Mouse (Mus musculus) embryonic facial prominence, embryonic 12.5 days (tissue): ENCODE data around the gene Gm9767. TPM values are rescaled to one million over a fixed set of nuclear protein-coding genes. Genes with fewer than 3 reads are reported as not detected.

Experiments
- ATAC-seq: fragments of 200-750 bp; cut with Nextera tagmentation; 2 replicates; pipeline ENCODE4 v1.8.0; 2017; ENCODE audit not compliant: insufficient number of reproducible peaks, insufficient read depth, low FRiP score, low TSS enrichment
- H3K27ac ChIP-seq: fragments of 300-500 bp; sonication (generic); 2 replicates; pipeline ENCODE4 v1.5.1; 2016; ENCODE audit warnings: mild to moderate bottlenecking
- H3K27me3 ChIP-seq: fragments of 300-500 bp; sonication (generic); 2 replicates; pipeline ENCODE4 v1.6.1; 2016; ENCODE audit warnings: mild to moderate bottlenecking, moderate library complexity
- H3K36me3 ChIP-seq: fragments of 300-500 bp; sonication (generic); 2 replicates; pipeline ENCODE4 v1.6.1; 2016; ENCODE audit warnings: mild to moderate bottlenecking
- H3K4me1 ChIP-seq: fragments of 300-500 bp; sonication (generic); 2 replicates; pipeline ENCODE4 v1.6.1; 2016
- H3K4me2 ChIP-seq: fragments of 300-500 bp; sonication (generic); replicated peaks from 2 replicates; pipeline ENCODE4 v1.6.1; 2016; ENCODE audit warnings: mild to moderate bottlenecking, moderate library complexity
- H3K4me3 ChIP-seq: fragments of 300-500 bp; sonication (generic); 2 replicates; pipeline ENCODE4 v1.5.1; 2016; ENCODE audit warnings: mild to moderate bottlenecking
- H3K9ac ChIP-seq: fragments of 300-500 bp; sonication (generic); 2 replicates; pipeline ENCODE4 v1.6.1; 2016; ENCODE audit warnings: mild to moderate bottlenecking, moderate library complexity
- H3K9me3 ChIP-seq: fragments of 300-500 bp; sonication (generic); 2 replicates; pipeline ENCODE4 v1.6.1; 2016; ENCODE audit warnings: mild to moderate bottlenecking, moderate library complexity
- WGBS: fragments of 180-500 bp; shearing (Covaris S2); methylation state at CpG from one replicate; pipeline ENCODE4 v1.1.7; 2016; 5-methylcytosine and 5-hydroxymethylcytosine counted together
- polyA plus RNA-seq: library from polyadenylated mRNA; unstranded; fragments of >200 nt; fragmentation: Nextera tagmentation; extraction: Ambion mirVana; gene quantifications from 2 replicates; pipeline ENCODE4 v1.2.1, GENCODE M21; 2016

Gm9767 gene
- 0.60 and 0.99 TPM in 2 replicates for polyA plus RNA-seq

DNA sequence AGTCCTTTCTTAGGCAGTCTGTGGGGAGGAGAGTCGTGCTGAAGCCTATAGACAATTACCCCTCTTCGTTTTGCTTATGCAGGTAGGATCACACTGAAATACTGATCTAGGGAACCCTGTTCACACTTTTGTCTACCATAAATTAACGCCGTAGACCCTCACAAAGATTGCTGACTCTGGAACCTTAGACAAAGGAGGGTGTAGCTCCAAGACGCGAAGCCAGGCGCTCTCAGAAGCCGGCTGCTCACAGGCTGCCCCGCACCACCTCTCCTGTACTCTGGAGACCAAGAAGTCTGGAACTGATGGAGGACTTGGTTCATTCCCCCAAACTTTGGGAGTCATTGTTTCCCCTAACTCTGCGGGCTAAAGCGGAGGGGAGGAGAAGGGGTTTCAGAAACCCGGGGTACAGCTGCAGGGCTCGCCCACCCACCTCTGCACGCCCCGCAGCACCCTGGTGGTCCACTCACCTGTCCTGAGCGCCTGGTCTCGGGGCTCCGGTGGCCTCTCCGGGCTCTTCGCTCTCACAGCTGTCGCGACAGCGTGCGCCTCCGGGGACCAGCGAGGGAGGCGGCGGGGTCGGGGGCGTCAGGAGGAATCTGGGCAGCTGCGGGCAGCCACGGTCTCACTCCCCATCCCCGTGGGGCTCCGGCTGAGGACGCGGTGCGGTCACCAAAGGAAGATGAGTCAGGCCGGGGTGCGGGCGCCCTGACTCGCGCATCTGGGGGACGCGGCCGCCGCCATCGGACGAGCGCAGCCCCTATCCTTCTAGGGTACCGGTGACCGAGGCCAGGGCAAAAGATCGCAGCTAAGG is at the start of gene Gm9767:
Gene Gm9767 (plus strand): TSS at position 585 of the 811 bp plus-strand sequence.
- Histone ChIP-seq H3K9me3 (no peaks in the 10 kb centered on the region), H3K4me2 (peak within 1 kb of the TSS; percentile 95), H3K4me3 (peak within 1 kb of the TSS; percentile 71), H3K27me3 (peaks cover 8% of the 10 kb centered on the region; the same call in 1 of the 2 replicates), H3K9ac (peak within 1 kb of the TSS; percentile 63), H3K36me3 (no peaks in the 10 kb centered on the region), H3K4me1 (no peaks in the 10 kb centered on the region), H3K27ac (0 out of 2 replicates have a peak within 1 kb of the TSS, but pooled peaks have one; percentile 2)
- ATAC-seq = peak; percentile 50; the same call in 1 of the 2 replicates
- 1% methylated on average over 52 of the region's 52 CpGs for WGBS

GRCm38 (mm10) chr10:26034931-26035330 is 43.1 kb upstream of the Gm9767 start:
- Histone ChIP-seq H3K9me3 (no peaks in the 10 kb centered on the region), H3K9ac (no peak overlapping the region), H3K36me3 (no peaks in the 10 kb centered on the region), H3K4me1 (no peaks in the 10 kb centered on the region), H3K27me3 (no peaks in the 10 kb centered on the region), H3K4me3 (no peak overlapping the region), H3K4me2 (no peak overlapping the region), H3K27ac (no peak overlapping the region)
- 83% methylated on average over 5 of the region's 5 CpGs for WGBS
- no peak for ATAC-seq

- H3K9ac ChIP-seq = no peak overlapping the region
- no peak overlapping the region for H3K4me2 ChIP-seq
- 91% methylated on average over 2 of the region's 2 CpGs for WGBS
- H3K27me3 ChIP-seq = no peaks in the 10 kb centered on the region
- H3K27ac ChIP-seq = no peak overlapping the region
- no peaks in the 10 kb centered on the region for H3K36me3 ChIP-seq
- H3K4me3 ChIP-seq = no peak overlapping the region
- H3K9me3 ChIP-seq = no peaks in the 10 kb centered on the region
- no peaks in the 10 kb centered on the region for H3K4me1 ChIP-seq
- no peak for ATAC-seq
Observed at GRCm38 (mm10) chr10:26051177-26051576, 26.9 kb upstream of the Gm9767 start.

- Histone ChIP-seq H3K9ac (no peak overlapping the region), H3K4me3 (no peak overlapping the region), H3K27ac (no peak overlapping the region), H3K27me3 (no peaks in the 10 kb centered on the region), H3K4me1 (no peaks in the 10 kb centered on the region), H3K4me2 (no peak overlapping the region), H3K36me3 (no peaks in the 10 kb centered on the region), H3K9me3 (no peaks in the 10 kb centered on the region)
- ATAC-seq = no peak
- WGBS = 84% methylated on average over 3 of the region's 3 CpGs
Observed at GRCm38 (mm10) chr10:26059662-26060307, 18.3 kb upstream of the Gm9767 start.

DNA sequence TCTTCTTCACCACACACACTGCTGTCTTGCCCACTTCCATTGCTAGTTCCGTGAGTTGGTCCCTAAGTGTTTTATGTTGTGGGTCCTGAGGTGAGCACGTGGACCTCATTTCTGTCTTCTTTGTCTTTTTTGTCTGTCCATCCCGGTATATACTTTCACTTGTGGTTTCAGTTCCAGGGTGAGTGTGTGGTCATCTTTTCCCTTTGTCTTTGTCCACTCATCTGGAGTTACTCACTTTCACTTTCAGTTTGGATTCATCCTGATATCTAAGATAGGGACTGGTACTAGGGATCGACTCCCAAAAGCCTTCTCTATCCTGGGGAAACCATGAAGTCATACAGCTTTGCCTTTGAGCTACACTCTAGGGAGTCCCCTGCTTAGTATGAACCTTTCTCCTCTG is 15.0 kb upstream of the Gm9767 start:
- Histone ChIP-seq H3K9ac (no peak overlapping the region), H3K27me3 (no peaks in the 10 kb centered on the region), H3K4me2 (no peak overlapping the region), H3K36me3 (peaks cover 1% of the 10 kb centered on the region; the same call in 1 of the 2 replicates), H3K9me3 (peaks cover under 1% of the 10 kb centered on the region; the same call in 1 of the 2 replicates), H3K4me1 (no peaks in the 10 kb centered on the region), H3K4me3 (no peak overlapping the region), H3K27ac (no peak overlapping the region)
- no peak for ATAC-seq
- WGBS = 86% methylated on average over 4 of the region's 4 CpGs

DNA sequence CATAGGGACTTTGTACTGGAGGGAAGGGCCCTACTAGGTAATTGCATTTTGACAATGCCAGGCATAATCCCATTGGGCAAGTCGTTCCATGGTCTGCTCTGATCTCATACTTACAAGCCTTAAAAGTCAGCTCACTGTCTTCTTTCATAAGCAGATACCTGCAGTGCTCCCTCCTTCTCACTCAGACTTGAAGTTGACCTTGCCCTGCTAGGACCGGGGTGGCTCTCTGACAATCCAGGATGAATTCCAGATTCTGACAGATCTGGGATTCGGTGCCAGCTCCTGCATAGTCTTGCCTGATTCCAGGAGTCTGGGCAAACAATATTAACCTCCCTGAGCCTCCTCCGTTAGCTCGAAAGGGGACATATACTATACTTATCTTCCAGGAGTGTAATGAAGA is 6.1 kb upstream of the Gm9767 start:
- Histone ChIP-seq H3K4me3 (no peak overlapping the region), H3K36me3 (peaks cover 3% of the 10 kb centered on the region; the same call in 1 of the 2 replicates), H3K27ac (no peak overlapping the region), H3K9me3 (peaks cover 4% of the 10 kb centered on the region; the same call in 1 of the 2 replicates), H3K4me2 (no peak overlapping the region), H3K4me1 (no peaks in the 10 kb centered on the region), H3K27me3 (0 out of 2 replicates have a peak, but pooled peaks cover 5% of the 10 kb centered on the region), H3K9ac (no peak overlapping the region)
- ATAC-seq = no peak
- 78% methylated on average over 5 of the region's 5 CpGs for WGBS

DNA sequence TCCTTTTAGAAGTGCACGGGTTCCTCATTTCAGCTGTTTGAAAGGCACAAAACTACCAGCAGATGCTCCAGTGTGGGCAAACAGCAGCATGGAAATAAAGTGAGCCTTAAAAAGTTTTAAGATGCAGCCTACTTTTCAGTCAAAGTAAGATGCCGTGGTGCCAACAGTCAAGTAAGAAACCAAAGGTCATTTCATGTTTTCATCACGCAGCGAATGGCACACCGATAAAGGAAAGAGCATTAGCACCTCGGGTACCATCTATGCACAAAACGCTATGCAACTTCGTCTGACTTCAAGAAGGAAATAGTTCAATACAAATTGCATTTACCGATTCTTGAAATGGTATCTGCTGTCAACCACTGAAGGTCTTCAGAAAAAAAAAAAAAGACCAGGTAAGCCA is 1.1 kb upstream of the Gm9767 start:
- no peaks in the 10 kb centered on the region for H3K36me3 ChIP-seq
- H3K9ac ChIP-seq = no peak overlapping the region
- peaks cover 8% of the 10 kb centered on the region; the same call in 1 of the 2 replicates for H3K27me3 ChIP-seq
- H3K27ac ChIP-seq = no peak overlapping the region
- no peaks in the 10 kb centered on the region for H3K4me1 ChIP-seq
- H3K9me3 ChIP-seq = no peaks in the 10 kb centered on the region
- no peak for ATAC-seq
- H3K4me2 ChIP-seq = peak overlapping the region; percentile 95
- WGBS = 79% methylated on average over 9 of the region's 9 CpGs
- 0 out of 2 replicates have a peak overlapping the region, but pooled peaks have one; percentile 71 for H3K4me3 ChIP-seq

GRCm38 (mm10) chr10:26078521-26079142 is 577 bp downstream of the Gm9767 start, which contains the start of gene Tmem200a:
TSS of gene Tmem200a (minus strand) at chr10:26079052.
- Histone ChIP-seq H3K4me1 (no peaks in the 10 kb centered on the region), H3K4me2 (peak within 1 kb of the TSS; percentile 95), H3K9me3 (no peaks in the 10 kb centered on the region), H3K36me3 (no peaks in the 10 kb centered on the region), H3K27me3 (peaks cover 8% of the 10 kb centered on the region; the same call in 1 of the 2 replicates), H3K4me3 (peak within 1 kb of the TSS; percentile 71), H3K9ac (peak within 1 kb of the TSS; percentile 63), H3K27ac (0 out of 2 replicates have a peak within 1 kb of the TSS, but pooled peaks have one; percentile 2)
- WGBS = 1% methylated on average over 46 of the region's 46 CpGs
- ATAC-seq = peak; percentile 76; the same call in 1 of the 2 replicates

GRCm38 (mm10) chr10:26079678-26080077 is 1.6 kb downstream of the Gm9767 start:
- Histone ChIP-seq H3K9ac (no peak overlapping the region), H3K4me3 (no peak overlapping the region), H3K4me1 (no peaks in the 10 kb centered on the region), H3K27ac (no peak overlapping the region), H3K9me3 (no peaks in the 10 kb centered on the region), H3K27me3 (peaks cover 6% of the 10 kb centered on the region; the same call in 1 of the 2 replicates), H3K4me2 (no peak overlapping the region), H3K36me3 (no peaks in the 10 kb centered on the region)
- 82% methylated on average over 3 of the region's 3 CpGs for WGBS
- ATAC-seq = no peak

- H3K4me1 ChIP-seq = no peaks in the 10 kb centered on the region
- ATAC-seq = no peak
- no peak overlapping the region for H3K27ac ChIP-seq
- no peak overlapping the region for H3K9ac ChIP-seq
- H3K36me3 ChIP-seq = no peaks in the 10 kb centered on the region
- H3K4me3 ChIP-seq = no peak overlapping the region
- 60% methylated on average over 4 of the region's 4 CpGs for WGBS
- no peaks in the 10 kb centered on the region for H3K9me3 ChIP-seq
- no peak overlapping the region for H3K4me2 ChIP-seq
- H3K27me3 ChIP-seq = peaks cover 3% of the 10 kb centered on the region; the same call in 1 of the 2 replicates
Observed at GRCm38 (mm10) chr10:26082081-26082480, 4.0 kb downstream of the Gm9767 start.

- Histone ChIP-seq H3K4me1 (no peaks in the 10 kb centered on the region), H3K27me3 (no peaks in the 10 kb centered on the region), H3K9me3 (no peaks in the 10 kb centered on the region), H3K4me3 (no peak overlapping the region), H3K36me3 (no peaks in the 10 kb centered on the region), H3K9ac (no peak overlapping the region), H3K27ac (no peak overlapping the region), H3K4me2 (no peak overlapping the region)
- ATAC-seq = no peak
- WGBS = 70% methylated on average over 3 of the region's 3 CpGs
Observed at GRCm38 (mm10) chr10:26103330-26103982, 25.4 kb downstream of the Gm9767 start.
